Mouse (Mus musculus) forebrain, embryonic 16.5 days (tissue): Measurements from ENCODE around the gene Tfg. TPM values are rescaled to one million over a fixed set of nuclear protein-coding genes. Genes with fewer than 3 reads are reported as not detected.

Experiments
- ATAC-seq: fragments of 200-750 bp; cut with Nextera tagmentation; 2 replicates; pipeline ENCODE4 v1.8.0; 2017; ENCODE audit warnings: mild to moderate bottlenecking, moderate library complexity
- H3K27ac ChIP-seq: fragments of 300-500 bp; sonication (generic); 2 replicates; pipeline ENCODE4 v1.5.1; 2014; ENCODE audit warnings: low read length, control low read depth
- H3K27me3 ChIP-seq: fragments of 300-500 bp; sonication (generic); replicated peaks from 2 replicates; pipeline ENCODE4 v1.6.1; 2014; ENCODE audit warnings: low read length; ENCODE audit not compliant: control insufficient read depth, insufficient read depth
- H3K36me3 ChIP-seq: fragments of 300-500 bp; sonication (generic); 2 replicates; pipeline ENCODE4 v1.6.1; 2014; ENCODE audit not compliant: control insufficient read depth, insufficient read depth
- H3K4me1 ChIP-seq: fragments of 300-500 bp; sonication (generic); replicated peaks from 2 replicates; pipeline ENCODE4 v1.6.1; 2014; ENCODE audit warnings: low read length; ENCODE audit not compliant: control insufficient read depth, insufficient read depth
- H3K4me2 ChIP-seq: fragments of 300-500 bp; sonication (generic); 2 replicates; pipeline ENCODE4 v1.6.1; 2014; ENCODE audit warnings: mild to moderate bottlenecking, low read length, control low read depth
- H3K4me3 ChIP-seq: fragments of 300-500 bp; sonication (generic); replicated peaks from 2 replicates; pipeline ENCODE4 v1.5.1; 2014; ENCODE audit warnings: mild to moderate bottlenecking, low read length, control low read depth
- H3K9ac ChIP-seq: fragments of 300-500 bp; sonication (generic); replicated peaks from 2 replicates; pipeline ENCODE4 v1.6.1; 2014; ENCODE audit warnings: low read depth, low read length, control low read depth
- H3K9me3 ChIP-seq: fragments of 300-500 bp; sonication (generic); 2 replicates; pipeline ENCODE4 v1.6.1; 2016; ENCODE audit warnings: low read length; ENCODE audit not compliant: control insufficient read depth
- WGBS: fragments of 180-500 bp; shearing (Covaris S2); extraction: QIAGEN DNeasy Blood & Tissue Kit; methylation state at CpG from one replicate; pipeline ENCODE4 v1.1.7; 2014; 5-methylcytosine and 5-hydroxymethylcytosine counted together
- polyA plus RNA-seq: library from polyadenylated mRNA; unstranded; fragments of >200 nt; fragmentation: Nextera tagmentation; extraction: Ambion mirVana; gene quantifications from 2 replicates; pipeline ENCODE4 v1.2.1, GENCODE M21; 2015

The Tfg gene
- polyA plus RNA-seq, 1 experiment from 2014 or later: 150 TPM

DNA sequence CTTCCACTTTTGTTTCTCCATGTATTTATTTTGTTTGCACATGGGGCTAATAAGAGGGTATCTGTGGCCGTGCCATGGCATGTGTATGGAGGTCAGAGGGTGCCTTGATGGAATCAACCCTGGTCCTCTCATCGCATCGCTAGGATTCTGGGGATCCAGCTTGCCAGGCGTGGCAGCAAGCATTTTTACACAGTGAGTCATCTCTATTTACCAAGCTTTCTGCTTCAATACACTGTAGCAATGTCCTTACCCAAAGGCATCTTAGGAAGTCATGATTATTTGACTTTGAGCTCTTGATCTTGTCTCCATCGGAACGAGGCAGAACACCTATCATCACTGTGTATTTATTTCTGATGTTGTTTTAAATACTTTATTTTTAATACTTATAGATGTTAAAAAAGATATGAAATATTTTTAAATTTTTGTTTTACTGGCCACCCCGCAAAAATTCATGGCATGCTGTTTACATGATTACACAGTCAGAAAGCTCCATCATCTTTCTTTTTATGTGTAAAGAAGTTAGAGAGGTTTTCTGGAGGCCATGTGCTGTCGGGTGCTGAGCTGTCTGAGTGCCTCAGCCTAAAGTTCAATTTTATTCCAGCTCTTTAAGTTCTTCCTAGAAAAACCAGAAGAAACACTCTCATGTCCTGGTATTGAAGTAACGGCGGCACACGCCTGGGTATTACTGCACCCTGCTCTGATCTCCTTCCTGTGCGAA is 61.9 kb downstream of the Tfg start:
- H3K27ac ChIP-seq: no peak overlapping the region
- H3K36me3 ChIP-seq: no peaks in the 10 kb centered on the region
- 87% methylated on average over 12 of the region's 12 CpGs for WGBS
- no peaks in the 10 kb centered on the region for H3K9me3 ChIP-seq
- no peak for ATAC-seq
- H3K9ac ChIP-seq: no peak overlapping the region
- H3K4me1 ChIP-seq: no peaks in the 10 kb centered on the region
- H3K4me2 ChIP-seq: no peak overlapping the region
- no peak overlapping the region for H3K4me3 ChIP-seq
- H3K27me3 ChIP-seq: no peaks in the 10 kb centered on the region

DNA sequence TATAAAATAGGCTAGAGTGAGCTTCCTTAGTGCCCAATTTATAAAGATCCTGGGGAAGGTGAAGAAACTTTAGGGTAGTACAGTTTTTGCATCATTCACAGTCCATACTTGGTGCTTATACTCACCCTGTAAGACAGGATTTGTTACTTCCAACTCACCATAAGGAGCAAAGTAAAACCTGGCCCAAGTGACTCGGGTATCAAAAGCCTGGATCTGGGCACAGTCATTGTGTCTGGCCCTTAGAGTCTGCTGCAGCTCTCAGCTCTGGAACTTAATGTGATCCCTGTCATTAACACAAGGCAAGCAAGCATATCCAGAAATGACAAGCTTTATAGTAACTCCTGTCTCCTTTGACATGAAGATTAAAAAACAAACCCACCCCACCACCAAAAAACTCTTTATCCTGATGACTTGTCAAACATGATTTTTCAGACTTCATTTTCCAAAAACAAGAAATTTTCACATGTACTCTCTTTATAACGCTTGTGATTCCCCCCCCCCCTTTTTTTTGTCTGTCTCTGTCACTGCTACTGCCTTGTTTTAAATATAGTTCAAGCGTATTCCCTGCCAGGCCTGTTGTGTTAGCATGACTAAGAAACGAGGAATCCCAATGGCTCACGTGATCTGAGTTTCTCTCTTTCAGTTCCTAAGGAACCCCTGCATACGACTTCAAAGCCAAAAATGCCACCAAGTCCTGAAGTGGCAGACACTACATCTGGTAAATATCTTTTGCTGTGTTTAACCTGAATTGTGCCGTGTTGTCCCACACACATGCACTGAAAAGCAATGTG is 70.7 kb downstream of the Tfg start:
- Histone ChIP-seq H3K9me3 (no peaks in the 10 kb centered on the region), H3K9ac (no peak overlapping the region), H3K36me3 (no peaks in the 10 kb centered on the region), H3K4me2 (no peak overlapping the region), H3K4me3 (no peak overlapping the region), H3K27me3 (no peaks in the 10 kb centered on the region), H3K27ac (no peak overlapping the region), H3K4me1 (no peaks in the 10 kb centered on the region)
- WGBS: 60% methylated on average over 7 of the region's 7 CpGs
- ATAC-seq: no peak

GRCm38 (mm10) chr16:56645251-56645650 is 72.0 kb downstream of the Tfg start:
- Histone ChIP-seq H3K9ac (no peak overlapping the region), H3K27ac (no peak overlapping the region), H3K4me2 (no peak overlapping the region), H3K27me3 (no peaks in the 10 kb centered on the region), H3K9me3 (no peaks in the 10 kb centered on the region), H3K36me3 (no peaks in the 10 kb centered on the region), H3K4me3 (no peak overlapping the region), H3K4me1 (no peaks in the 10 kb centered on the region)
- ATAC-seq: no peak
- WGBS: 13% methylated on average over 2 of the region's 2 CpGs

Other genes with a start within 250 kb of the Tfg start
- gene Abi3bp, start 239.6 kb downstream of the Tfg start, polyA plus RNA-seq: 0.14 and 0.53 TPM in 2 replicates
- not detected in 2 replicates for gene Adgrg7, start 78.4 kb upstream of the Tfg start, polyA plus RNA-seq
- 3.7 and 4.5 TPM in 2 replicates for gene Tmem45a, start 168.7 kb upstream of the Tfg start, polyA plus RNA-seq
- 0.79 TPM in 1 of 2 replicates, not detected in the other for gene Lnp1, start 210.6 kb upstream of the Tfg start, polyA plus RNA-seq